Mouse (Mus musculus): Measurements from ENCODE around the gene Celsr1.

DNA sequence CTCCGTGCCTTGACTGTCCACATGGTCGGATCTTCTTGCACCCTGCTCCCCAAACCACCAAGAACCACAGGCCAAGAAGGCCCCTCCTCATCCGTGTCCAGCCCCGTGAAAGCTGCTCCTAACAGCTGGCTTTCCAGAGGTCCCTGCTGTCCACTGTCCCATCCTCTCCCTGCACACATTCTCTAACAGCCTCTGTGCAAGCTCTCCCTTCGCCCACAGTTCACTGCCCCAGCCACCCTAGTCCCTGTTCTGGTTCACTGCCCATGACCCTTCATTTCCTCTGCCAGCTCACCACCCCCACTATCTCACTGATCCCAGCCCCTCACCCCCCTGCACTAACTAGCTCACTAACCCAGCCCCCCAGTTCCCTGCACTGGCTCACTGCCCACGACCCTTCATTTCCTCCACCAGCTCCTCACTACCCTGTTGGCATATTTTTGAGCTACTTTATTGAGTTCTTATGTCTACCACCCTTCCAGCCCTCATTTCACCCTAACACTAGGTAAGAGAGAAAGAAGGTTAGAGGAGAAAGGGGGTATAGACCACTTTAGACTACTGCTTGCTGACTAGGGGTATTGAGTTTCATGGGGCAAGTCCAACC is 18.4 kb upstream of the Celsr1 start:
- TF ChIP-seq CTCF (IDR thresholded peaks at IDR 0.05; ENCODE audit: borderline replicate concordance, control insufficient read depth, extremely low read depth, insufficient read depth, low read length, poor library complexity) (no peak), POLR2A (IDR thresholded peaks at IDR 0.05; ENCODE audit: control insufficient read depth, extremely low read depth, insufficient read depth, low read length, poor library complexity) (no peak)
